Mouse (Mus musculus) heart, postnatal 0 days (tissue): Measurements from ENCODE around the gene Tcl1b2. TPM values are rescaled to one million over a fixed set of nuclear protein-coding genes. Genes with fewer than 3 reads are reported as not detected.
A peak's percentile ranks its signal among the peaks of the same experiment; 100 is the strongest.

ENCODE experiments used
- ATAC-seq: fragments of 200-750 bp; cut with Nextera tagmentation; 2 replicates; pipeline ENCODE4 v1.8.0; 2017; ENCODE audit warnings: low read depth, moderate number of reproducible peaks, moderate library complexity; ENCODE audit not compliant: insufficient read depth
- DNase-seq: peaks from one replicate; pipeline ENCODE4 v3.0.0-alpha.2; 2016; ENCODE audit warnings: low spot score
- H3K27ac ChIP-seq: fragments of 300-500 bp; sonication (generic); 2 replicates; pipeline ENCODE4 v1.5.1; 2014; ENCODE audit warnings: low read depth, mild to moderate bottlenecking
- H3K27me3 ChIP-seq: fragments of 300-500 bp; sonication (generic); 2 replicates; pipeline ENCODE4 v1.6.1; 2014; ENCODE audit warnings: low read length, mixed read lengths; ENCODE audit not compliant: control insufficient read depth, insufficient read depth
- H3K36me3 ChIP-seq: fragments of 300-500 bp; sonication (generic); replicated peaks from 2 replicates; pipeline ENCODE4 v1.6.1; 2014; ENCODE audit warnings: low read length, mixed read lengths; ENCODE audit not compliant: control insufficient read depth, insufficient read depth
- H3K4me1 ChIP-seq: fragments of 300-500 bp; sonication (generic); 2 replicates; pipeline ENCODE4 v1.6.1; 2014; ENCODE audit warnings: antibody characterized with exemption; ENCODE audit not compliant: control insufficient read depth, insufficient read depth
- H3K4me2 ChIP-seq: fragments of 300-500 bp; sonication (generic); 2 replicates; pipeline ENCODE4 v1.6.1; 2014; ENCODE audit warnings: low read depth, mild to moderate bottlenecking, low read length, moderate library complexity
- H3K4me3 ChIP-seq: fragments of 300-500 bp; sonication (generic); 2 replicates; pipeline ENCODE4 v1.5.1; 2014; ENCODE audit warnings: low read depth, low read length
- H3K9ac ChIP-seq: fragments of 300-500 bp; sonication (generic); replicated peaks from 2 replicates; pipeline ENCODE4 v1.6.1; 2014; ENCODE audit warnings: low read depth, low read length, mixed read lengths
- H3K9me3 ChIP-seq: fragments of 300-500 bp; sonication (generic); replicated peaks from 2 replicates; pipeline ENCODE4 v1.6.1; 2016; ENCODE audit warnings: low read length; ENCODE audit not compliant: control insufficient read depth
- CTCF ChIP-seq: IDR thresholded peaks from 2 replicates; pipeline ENCODE4 v1.5.1; 2016; ENCODE audit warnings: antibody characterized with exemption, control low read depth, low read depth
- EP300 ChIP-seq: IDR thresholded peaks from 2 replicates; pipeline ENCODE4 v1.6.1; 2016; ENCODE audit warnings: antibody characterized with exemption, low read depth
- WGBS: fragments of 180-500 bp; shearing (Covaris S2); extraction: QIAGEN DNeasy Blood & Tissue Kit; methylation state at CpG from one replicate; pipeline ENCODE4 v1.1.7; 2014; 5-methylcytosine and 5-hydroxymethylcytosine counted together
- polyA plus RNA-seq: library from polyadenylated mRNA; unstranded; fragments of >200 nt; fragmentation: Nextera tagmentation; extraction: Ambion mirVana; gene quantifications from 2 replicates; pipeline ENCODE4 v1.2.1, GENCODE M21; 2015
- total RNA-seq: library from RNA; depleted of rRNA; stranded (reverse); fragments of >200 nt; gene quantifications from 2 replicates; pipeline ENCODE4 v1.2.3, GENCODE M21; 2014; ENCODE audit warnings: low replicate concordance

Gene Tcl1b2
- total and polyA plus RNA-seq, 2 experiments from 2014 or later: not detected

DNA sequence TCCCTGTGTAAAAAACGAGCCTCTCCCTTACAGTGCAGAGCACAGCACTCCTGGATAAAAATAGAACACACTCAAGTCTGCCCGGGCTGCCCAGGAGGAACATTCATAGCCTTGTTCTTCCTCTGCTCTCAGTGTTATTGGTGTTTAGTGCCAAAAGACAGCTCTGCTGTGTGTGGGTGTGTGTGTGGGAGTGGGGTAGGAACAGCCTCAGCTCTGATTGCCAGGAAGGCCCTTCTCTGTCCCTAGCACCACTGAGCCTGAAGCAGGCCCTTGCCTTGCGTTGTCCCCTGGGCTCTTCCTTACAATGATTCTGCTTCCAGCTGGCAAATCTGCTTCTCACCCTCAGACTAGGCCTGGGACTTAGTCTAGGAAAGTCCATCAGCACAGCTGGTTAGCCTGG, 36.4 kb upstream of the Tcl1b2 start:
- peak; percentile 37; the same call in 1 of the 2 replicates for ATAC-seq
- DNase-seq: peak; percentile 30
- no peaks in the 10 kb centered on the region for H3K36me3 ChIP-seq
- no peak overlapping the region for H3K4me2 ChIP-seq
- no peaks in the 10 kb centered on the region for H3K9me3 ChIP-seq
- H3K27me3 ChIP-seq: no peaks in the 10 kb centered on the region
- no peak overlapping the region for H3K4me3 ChIP-seq
- no peak overlapping the region for H3K27ac ChIP-seq
- TF ChIP-seq EP300 (no peak), CTCF (no peak)
- 17% methylated on average over 3 of the region's 3 CpGs for WGBS
- H3K4me1 ChIP-seq: no peaks in the 10 kb centered on the region
- no peak overlapping the region for H3K9ac ChIP-seq

DNA sequence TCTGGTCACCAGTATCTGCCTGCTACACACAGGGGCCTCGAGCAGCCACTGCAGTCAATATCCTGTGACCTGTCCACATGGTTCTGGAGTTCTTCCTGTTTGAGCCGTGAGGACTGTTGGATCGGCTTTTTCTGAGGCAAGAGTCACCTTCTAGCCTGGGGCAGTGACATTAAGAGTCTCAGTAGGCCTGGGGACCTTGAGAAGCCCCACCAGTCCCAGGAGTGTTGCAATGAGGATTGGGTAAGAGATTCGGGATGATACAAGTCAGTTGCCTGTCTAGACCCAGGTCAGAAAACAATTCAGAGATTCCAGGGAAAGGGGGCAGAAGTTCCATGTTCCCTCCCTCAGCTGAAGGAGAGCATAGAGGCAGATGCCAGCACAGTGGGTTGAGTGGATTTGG, 36.0 kb upstream of the Tcl1b2 start:
- ATAC-seq (no peak), DNase-seq (no peak)
- Histone ChIP-seq H3K27me3 (no peaks in the 10 kb centered on the region), H3K4me1 (no peaks in the 10 kb centered on the region), H3K27ac (no peak overlapping the region), H3K9ac (no peak overlapping the region), H3K4me2 (no peak overlapping the region), H3K36me3 (no peaks in the 10 kb centered on the region), H3K4me3 (no peak overlapping the region), H3K9me3 (no peaks in the 10 kb centered on the region)
- no peak for TF ChIP-seq EP300
- no peak for TF ChIP-seq CTCF
- 44% methylated on average over 4 of the region's 4 CpGs for WGBS

DNA sequence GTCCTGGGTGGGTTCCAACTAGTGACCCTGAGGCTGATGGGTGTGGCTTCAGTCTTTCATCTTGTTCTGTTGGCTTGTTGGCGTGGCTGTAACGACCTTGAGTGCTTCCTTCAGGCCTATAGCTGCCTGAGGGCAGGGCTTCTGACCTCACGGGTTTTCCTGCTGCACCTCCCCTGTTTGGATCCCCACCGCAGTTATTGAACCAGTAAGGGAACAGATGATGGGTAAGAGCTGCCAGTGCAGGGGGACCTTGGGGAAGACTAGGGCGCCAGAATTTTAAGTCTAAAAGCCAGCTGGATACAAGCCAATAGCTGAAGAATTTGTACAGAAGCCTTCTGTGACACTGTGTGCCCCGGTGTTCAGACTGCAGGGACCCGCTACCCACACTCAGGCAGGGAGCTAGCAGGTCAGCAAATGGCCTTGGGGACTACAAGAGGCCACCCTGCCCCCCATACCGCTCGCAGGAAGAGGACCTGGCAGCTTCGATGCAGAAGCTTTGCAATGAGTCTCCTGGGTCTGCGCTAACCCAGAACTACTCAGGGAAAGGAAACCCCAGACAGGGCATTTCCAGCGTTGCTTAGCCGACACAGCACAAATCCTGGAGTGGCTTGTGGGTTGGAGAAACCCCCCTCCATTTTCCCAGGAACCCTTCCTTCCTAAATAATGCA, 33.4 kb upstream of the Tcl1b2 start:
- no peak overlapping the region for H3K4me2 ChIP-seq
- ATAC-seq (no peak), DNase-seq (no peak)
- H3K9me3 ChIP-seq: no peaks in the 10 kb centered on the region
- H3K9ac ChIP-seq: no peak overlapping the region
- H3K4me3 ChIP-seq: no peak overlapping the region
- H3K4me1 ChIP-seq: no peaks in the 10 kb centered on the region
- no peaks in the 10 kb centered on the region for H3K36me3 ChIP-seq
- TF ChIP-seq CTCF: no peak
- no peak for TF ChIP-seq EP300
- 30% methylated on average over 13 of the region's 13 CpGs for WGBS
- no peak overlapping the region for H3K27ac ChIP-seq
- H3K27me3 ChIP-seq: no peaks in the 10 kb centered on the region

DNA sequence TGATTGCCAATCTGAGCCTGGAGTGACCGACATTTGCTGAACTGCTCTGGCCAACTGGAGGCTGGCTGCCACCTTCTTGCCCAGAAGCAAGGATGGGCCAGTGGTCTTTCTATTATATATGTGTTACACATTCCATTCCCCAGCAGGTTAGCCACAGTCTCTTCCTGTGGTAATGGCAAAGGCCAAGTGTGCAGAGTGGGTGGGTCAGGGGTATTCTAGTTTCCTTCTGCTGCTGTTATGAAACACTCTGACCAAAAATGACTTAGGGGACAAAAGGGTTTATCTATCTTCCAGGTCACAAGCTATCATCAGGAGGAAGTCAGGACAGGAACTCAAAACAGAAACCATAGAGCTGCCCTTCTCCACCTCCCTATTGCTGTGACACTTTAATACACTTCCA, 29.2 kb upstream of the Tcl1b2 start:
- no peaks in the 10 kb centered on the region for H3K27me3 ChIP-seq
- H3K9me3 ChIP-seq: no peaks in the 10 kb centered on the region
- H3K4me1 ChIP-seq: no peaks in the 10 kb centered on the region
- ATAC-seq (no peak), DNase-seq (no peak)
- TF ChIP-seq EP300 (no peak), CTCF (no peak)
- H3K9ac ChIP-seq: no peak overlapping the region
- no peak overlapping the region for H3K4me3 ChIP-seq
- 90% methylated on average over 1 of the region's 1 CpGs for WGBS
- no peak overlapping the region for H3K4me2 ChIP-seq
- H3K36me3 ChIP-seq: no peaks in the 10 kb centered on the region
- H3K27ac ChIP-seq: no peak overlapping the region

DNA sequence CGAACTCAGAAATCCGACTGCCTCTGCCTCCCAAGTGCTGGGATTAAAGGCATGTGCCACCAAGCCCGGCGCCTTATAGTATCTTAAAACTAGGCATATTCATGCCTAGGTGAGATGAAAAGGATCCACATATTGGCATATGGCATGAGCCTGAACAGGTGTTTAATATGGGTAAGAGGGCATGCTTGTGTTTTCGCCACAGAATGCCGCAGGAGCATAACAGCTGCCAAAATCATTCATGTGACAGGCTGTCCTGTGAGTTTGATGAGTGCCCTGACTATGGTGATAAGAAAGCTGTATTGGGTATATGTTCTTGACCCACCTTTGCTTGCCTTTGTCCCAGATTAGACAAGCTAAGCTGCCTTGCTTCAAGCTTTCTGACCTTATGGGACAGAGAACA, 20.5 kb upstream of the Tcl1b2 start:
- no peak overlapping the region for H3K27ac ChIP-seq
- H3K27me3 ChIP-seq: no peaks in the 10 kb centered on the region
- ATAC-seq (no peak), DNase-seq (no peak)
- no peak overlapping the region for H3K9ac ChIP-seq
- no peaks in the 10 kb centered on the region for H3K9me3 ChIP-seq
- TF ChIP-seq EP300: no peak
- TF ChIP-seq CTCF: no peak
- H3K4me2 ChIP-seq: no peak overlapping the region
- WGBS: 78% methylated on average over 6 of the region's 6 CpGs
- H3K4me1 ChIP-seq: no peaks in the 10 kb centered on the region
- no peaks in the 10 kb centered on the region for H3K36me3 ChIP-seq
- no peak overlapping the region for H3K4me3 ChIP-seq

DNA sequence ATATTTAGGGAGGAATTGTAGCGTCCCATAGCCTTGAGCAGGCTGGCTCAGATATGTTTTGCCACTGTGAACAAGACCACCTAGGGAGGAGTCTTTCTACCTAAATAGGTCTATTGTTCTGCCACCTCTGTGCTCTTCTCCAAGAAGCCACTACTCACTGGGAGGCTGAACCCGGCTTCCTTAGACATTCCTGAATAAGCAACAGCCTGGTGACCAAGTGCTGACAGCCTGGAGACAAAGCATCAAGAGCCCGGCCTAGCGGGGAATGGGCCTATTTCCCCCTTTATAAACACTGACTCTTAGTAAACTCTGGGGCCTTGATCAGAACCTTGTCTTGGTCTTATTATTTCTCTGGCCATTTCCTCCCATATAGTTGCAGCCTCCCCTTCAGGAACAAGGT, 19.3 kb upstream of the Tcl1b2 start:
- Histone ChIP-seq H3K4me3 (no peak overlapping the region), H3K4me1 (no peaks in the 10 kb centered on the region), H3K27ac (no peak overlapping the region), H3K36me3 (no peaks in the 10 kb centered on the region), H3K9me3 (no peaks in the 10 kb centered on the region), H3K27me3 (no peaks in the 10 kb centered on the region), H3K9ac (no peak overlapping the region), H3K4me2 (no peak overlapping the region)
- TF ChIP-seq EP300 (no peak), CTCF (no peak)
- WGBS: 64% methylated on average over 4 of the region's 4 CpGs
- no peak for ATAC-seq
- DNase-seq: no peak
